Mouse (Mus musculus) retina, postnatal 7 days (tissue): ENCODE measurements around the gene Gpr162.
"Not testable (repeated sequence)": the region's sequence is repeated elsewhere in the genome, so short reads cannot be mapped to it uniquely, and the experiment has no call there.

Experiments used
- DNase-seq: peaks from one replicate; pipeline ENCODE4 v3.0.0-alpha.2; 2012; ENCODE audit warnings: low read depth, low spot score

The Gpr162 gene

GRCm38 (mm10) chr6:124836411-124836810, 27.4 kb downstream of the Gpr162 start:
- DNase-seq, result no peak

- no peak for DNase-seq
Measured at GRCm38 (mm10) chr6:124835531-124835930, 28.3 kb downstream of the Gpr162 start.

- DNase-seq, result no peak
Measured at GRCm38 (mm10) chr6:124834512-124835081, 29.2 kb downstream of the Gpr162 start.

GRCm38 (mm10) chr6:124831649-124832048, 32.1 kb downstream of the Gpr162 start:
- no peak for DNase-seq

GRCm38 (mm10) chr6:124831199-124831598, 32.6 kb downstream of the Gpr162 start:
- not testable (repeated sequence) for DNase-seq

GRCm38 (mm10) chr6:124829799-124830700, 33.7 kb downstream of the Gpr162 start:
- DNase-seq, result peak; percentile 87

- DNase-seq, result peak; percentile 100
Measured at GRCm38 (mm10) chr6:124828868-124829798, 34.6 kb downstream of the Gpr162 start, which contains the start of the genes Usp5 and Cdca3. Gene Usp5 (minus strand): TSS chr6:124829484. Gene Cdca3 (plus strand): TSS chr6:124829547.

- no peak for DNase-seq
Measured at GRCm38 (mm10) chr6:124828101-124828592, 35.6 kb downstream of the Gpr162 start.

- DNase-seq, result no peak
Measured at GRCm38 (mm10) chr6:124822049-124822448, 41.7 kb downstream of the Gpr162 start.

- DNase-seq, result no peak
Measured at GRCm38 (mm10) chr6:124820891-124821290, 42.9 kb downstream of the Gpr162 start.

- no peak for DNase-seq
Measured at GRCm38 (mm10) chr6:124817971-124818370, 45.8 kb downstream of the Gpr162 start.

GRCm38 (mm10) chr6:124817563-124817962, 46.2 kb downstream of the Gpr162 start:
- no peak for DNase-seq

GRCm38 (mm10) chr6:124817125-124817524, 46.7 kb downstream of the Gpr162 start:
- DNase-seq, result no peak

- DNase-seq, result no peak
Measured at GRCm38 (mm10) chr6:124816611-124817010, 47.2 kb downstream of the Gpr162 start.

GRCm38 (mm10) chr6:124814858-124815774, 48.7 kb downstream of the Gpr162 start:
- DNase-seq, result no peak

GRCm38 (mm10) chr6:124814448-124814847, 49.3 kb downstream of the Gpr162 start:
- no peak for DNase-seq

- DNase-seq, result peak; percentile 84
Measured at GRCm38 (mm10) chr6:124813933-124814332, 49.9 kb downstream of the Gpr162 start, which contains the start of gene Tpi1. Gene Tpi1 (minus strand): TSS chr6:124814296.

GRCm38 (mm10) chr6:124813496-124813895, 50.3 kb downstream of the Gpr162 start:
- DNase-seq, result peak; percentile 44

GRCm38 (mm10) chr6:124812848-124813247, 50.9 kb downstream of the Gpr162 start:
- DNase-seq, result no peak
